ENCODE assay signal across 12 mouse cellular contexts in genomic region chr14:9337107-9337506, GRCm38 (mm10).
DNase-seq lines count a peak whose midpoint lies in the region; ATAC-seq and TF ChIP-seq lines count a peak whose summit lies in the region.
"Had no signal": no experiment of that assay in that cellular context is flagged by ENCODE, and none has a peak within 500 bp of the region (broad histone marks: within the 10 kb centered on the region; RNA-seq: fewer than 3 reads in every experiment).

No protein-coding gene starts in this region.

- no peaks in the 10 kb centered on the region for H3K27me3 ChIP-seq in midbrain, postnatal 0 days (ENCODE audit: insufficient read depth, low read length)
- no peaks in the 10 kb centered on the region for H3K27me3 ChIP-seq in midbrain, embryonic 16.5 days (ENCODE audit: control insufficient read depth, insufficient read depth, low read depth, low read length)
- H3K27me3 ChIP-seq: embryonic facial prominence, embryonic 15.5 days; liver, embryonic 12.5 days had no signal

- ATAC-seq in midbrain, postnatal 0 days (ENCODE audit: low FRiP score): no peak
- ATAC-seq in midbrain, embryonic 16.5 days: no peak
- ATAC-seq: liver, embryonic 12.5 days had no signal

- no peak for TF ChIP-seq CTCF in gastrocnemius, adult 2 months (IDR thresholded peaks at IDR 0.05)
- TF ChIP-seq CTCF in midbrain, postnatal 0 days (IDR thresholded peaks at IDR 0.05): no peak

- no peak overlapping the region for H3K9ac ChIP-seq in midbrain, postnatal 0 days (replicated peaks; ENCODE audit: low read length, poor library complexity, severe bottlenecking)
- H3K9ac ChIP-seq in midbrain, embryonic 16.5 days (ENCODE audit: low read depth, low read length): no peak overlapping the region
- H3K9ac ChIP-seq: embryonic facial prominence, embryonic 15.5 days; liver, embryonic 12.5 days had no signal

- no peak overlapping the region for H3K27ac ChIP-seq in gastrocnemius, adult 2 months
- H3K27ac ChIP-seq in midbrain, postnatal 0 days (ENCODE audit: low read depth, low read length): no peak overlapping the region
- H3K27ac ChIP-seq in midbrain, embryonic 16.5 days (ENCODE audit: low read length): no peak overlapping the region
- H3K27ac ChIP-seq: embryonic facial prominence, embryonic 15.5 days; kidney, postnatal 0 days; liver, embryonic 12.5 days had no signal

- no peaks in the 10 kb centered on the region for H3K9me3 ChIP-seq in midbrain, postnatal 0 days (ENCODE audit: low read length)
- H3K9me3 ChIP-seq in midbrain, embryonic 16.5 days (replicated peaks; ENCODE audit: control insufficient read depth, low read length, poor library complexity, severe bottlenecking): no peaks in the 10 kb centered on the region
- H3K9me3 ChIP-seq: embryonic facial prominence, embryonic 15.5 days; liver, embryonic 12.5 days had no signal

- H3K4me1 ChIP-seq in midbrain, postnatal 0 days (ENCODE audit: insufficient read depth, low read length): no peaks in the 10 kb centered on the region
- no peaks in the 10 kb centered on the region for H3K4me1 ChIP-seq in midbrain, embryonic 16.5 days (ENCODE audit: control insufficient read depth, insufficient read depth, low read length)
- H3K4me1 ChIP-seq: embryonic facial prominence, embryonic 15.5 days; liver, embryonic 12.5 days had no signal

- H3K36me3 ChIP-seq in midbrain, postnatal 0 days (ENCODE audit: insufficient read depth, low read length): no peaks in the 10 kb centered on the region
- no peaks in the 10 kb centered on the region for H3K36me3 ChIP-seq in midbrain, embryonic 16.5 days (ENCODE audit: control insufficient read depth, insufficient read depth, low read length)
- H3K36me3 ChIP-seq: embryonic facial prominence, embryonic 15.5 days; liver, embryonic 12.5 days had no signal

- H3K4me3 ChIP-seq in gastrocnemius, adult 2 months: no peak overlapping the region
- H3K4me3 ChIP-seq in midbrain, postnatal 0 days (ENCODE audit: low read depth, low read length): no peak overlapping the region
- no peak overlapping the region for H3K4me3 ChIP-seq in midbrain, embryonic 16.5 days (ENCODE audit: low read depth, low read length)
- H3K4me3 ChIP-seq: embryonic facial prominence, embryonic 15.5 days; liver, embryonic 12.5 days had no signal

- intact Hi-C loops in gastrocnemius, adult 2 months (cut with DNase I): no loop called here

- peak; percentile 37 for DNase-seq in gastrocnemius, adult 2 months
- no peak for DNase-seq in gastrocnemius, postnatal 4 days (ENCODE audit: low spot score in 2 of 2)
- peak; percentile 67 for DNase-seq in midbrain, postnatal 0 days (ENCODE audit: low spot score)
- DNase-seq in fibroblast of lung, adult 2 months (ENCODE audit: low read depth): peak; percentile 90
- no peak for DNase-seq in spleen, postnatal 10 days (ENCODE audit: low spot score in 2 of 2)
- no peak for DNase-seq in MN1 (ENCODE audit: low spot score)
- DNase-seq: gastrocnemius, postnatal 14 days; right cerebral cortex, adult 18-20 months had no signal

- no peak overlapping the region for H3K4me2 ChIP-seq in midbrain, postnatal 0 days (ENCODE audit: low read depth, low read length, poor library complexity, severe bottlenecking)
- no peak overlapping the region for H3K4me2 ChIP-seq in midbrain, embryonic 16.5 days (ENCODE audit: low read length)
- H3K4me2 ChIP-seq: embryonic facial prominence, embryonic 15.5 days; liver, embryonic 12.5 days had no signal

- WGBS in midbrain, postnatal 0 days: 76% methylated on average over 3 of the region's 3 CpGs
- WGBS in midbrain, embryonic 16.5 days: 83% methylated on average over 3 of the region's 3 CpGs

Comparison
In these comparisons a context has a peak if more than half of its experiments do, and no peak if none do; other contexts are left out.
1. DNase-seq: peak in gastrocnemius, adult 2 months (single experiment), midbrain, postnatal 0 days (single experiment) and fibroblast of lung, adult 2 months (single experiment); none in gastrocnemius, postnatal 4 days (0 of 2), spleen, postnatal 10 days (0 of 2) and MN1 (single experiment).